Mouse (Mus musculus): Measurements from ENCODE around the gene Car10. TPM values are rescaled to one million over a fixed set of nuclear protein-coding genes. Genes with fewer than 3 reads are reported as not detected.
"Not testable (repeated sequence)": the region's sequence is repeated elsewhere in the genome, so short reads cannot be mapped to it uniquely, and the experiment has no call there.

Car10 gene
- polyA plus RNA-seq, 1 experiment from 2014 or later, result 60.5 TPM

DNA sequence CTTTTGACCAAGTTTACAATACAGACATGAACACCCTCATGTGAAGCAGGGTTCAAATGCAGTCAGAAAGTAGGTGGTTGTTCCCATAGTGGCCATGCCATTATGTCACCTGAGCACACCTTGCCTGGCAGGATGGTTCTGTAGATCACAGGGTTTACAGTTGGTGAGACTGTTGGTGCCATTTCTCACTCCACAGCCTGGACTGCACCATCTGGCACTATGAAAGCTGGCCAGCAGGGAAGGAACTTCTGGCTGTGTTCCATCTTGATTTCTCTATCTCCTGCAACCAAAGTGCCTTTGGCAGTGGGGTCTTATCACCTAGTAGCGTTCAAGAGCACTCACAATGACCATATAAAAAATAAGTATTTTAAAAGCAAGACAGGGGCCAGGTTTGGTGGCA lies 303.3 kb downstream of the Car10 start:
- not testable (repeated sequence) for H3K9me3 ChIP-seq (ENCODE audit: control insufficient read depth, low read length); H3K27ac ChIP-seq (ENCODE audit: low read depth, low read length); H3K4me1 ChIP-seq (ENCODE audit: control insufficient read depth, insufficient read depth, low read depth, low read length); H3K4me2 ChIP-seq (ENCODE audit: low read length); H3K4me3 ChIP-seq (ENCODE audit: low read length); H3K9ac ChIP-seq (ENCODE audit: low read depth, low read length); H3K27me3 ChIP-seq (replicated peaks; ENCODE audit: control insufficient read depth, insufficient read depth, low read length); ATAC-seq; H3K36me3 ChIP-seq (ENCODE audit: control insufficient read depth, insufficient read depth, low read length)
- WGBS, result 67% methylated on average over 1 of the region's 1 CpGs

DNA sequence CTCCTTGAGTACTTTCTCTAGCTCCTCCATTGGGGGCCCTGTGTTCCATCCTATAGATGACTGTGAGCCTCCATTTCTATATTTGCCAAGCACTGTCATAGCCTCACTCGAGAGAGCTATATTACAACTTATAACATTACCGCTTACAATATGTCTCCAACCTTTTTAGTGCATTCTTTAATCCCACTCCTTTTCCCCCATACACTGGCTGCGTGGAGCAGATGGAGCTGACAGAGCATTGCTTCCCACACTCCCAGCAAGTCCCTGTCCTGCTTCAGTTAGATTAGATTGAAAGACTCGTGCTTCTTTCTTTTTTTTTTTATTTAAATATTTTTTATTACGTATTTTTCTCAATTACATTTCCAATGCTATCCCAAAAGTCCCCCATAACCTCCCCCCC lies 310.2 kb downstream of the Car10 start:
- Histone ChIP-seq H3K27me3 (replicated peaks; ENCODE audit: control insufficient read depth, insufficient read depth, low read length) (no peaks in the 10 kb centered on the region), H3K4me1 (ENCODE audit: control insufficient read depth, insufficient read depth, low read depth, low read length) (no peaks in the 10 kb centered on the region), H3K36me3 (ENCODE audit: control insufficient read depth, insufficient read depth, low read length) (no peaks in the 10 kb centered on the region), H3K4me3 (ENCODE audit: low read length) (no peak overlapping the region), H3K27ac (ENCODE audit: low read depth, low read length) (no peak overlapping the region), H3K4me2 (ENCODE audit: low read length) (no peak overlapping the region), H3K9me3 (ENCODE audit: control insufficient read depth, low read length) (no peaks in the 10 kb centered on the region), H3K9ac (ENCODE audit: low read depth, low read length) (no peak overlapping the region)
- ATAC-seq, result no peak
- WGBS, result 88% methylated on average over 5 of the region's 5 CpGs

DNA sequence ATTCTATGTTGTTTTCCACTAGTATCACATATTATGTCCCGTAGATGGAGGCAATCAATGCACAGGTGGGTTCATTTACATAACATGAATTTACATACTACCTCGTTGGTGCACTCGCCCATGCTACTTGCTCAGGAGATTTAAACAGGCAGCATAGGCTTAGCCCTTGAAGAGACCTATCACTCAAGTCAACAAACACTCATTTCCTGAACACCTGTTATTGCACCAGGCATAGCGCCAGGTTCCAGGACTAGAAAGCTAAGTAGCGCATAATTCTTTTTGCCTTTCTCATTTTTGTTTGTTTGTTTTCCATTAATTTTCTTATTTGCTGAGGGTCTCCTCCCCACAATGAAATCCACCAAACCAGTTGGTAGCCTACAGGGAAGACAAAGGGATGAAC lies 333.7 kb downstream of the Car10 start:
- no peak overlapping the region for H3K9ac ChIP-seq (ENCODE audit: low read depth, low read length)
- WGBS, result 83% methylated on average over 5 of the region's 5 CpGs
- H3K27ac ChIP-seq (ENCODE audit: low read depth, low read length), result no peak overlapping the region
- H3K4me3 ChIP-seq (ENCODE audit: low read length), result no peak overlapping the region
- no peaks in the 10 kb centered on the region for H3K27me3 ChIP-seq (replicated peaks; ENCODE audit: control insufficient read depth, insufficient read depth, low read length)
- no peak overlapping the region for H3K4me2 ChIP-seq (ENCODE audit: low read length)
- ATAC-seq, result no peak
- H3K9me3 ChIP-seq (ENCODE audit: control insufficient read depth, low read length), result no peaks in the 10 kb centered on the region
- no peaks in the 10 kb centered on the region for H3K4me1 ChIP-seq (ENCODE audit: control insufficient read depth, insufficient read depth, low read depth, low read length)
- no peaks in the 10 kb centered on the region for H3K36me3 ChIP-seq (ENCODE audit: control insufficient read depth, insufficient read depth, low read length)

DNA sequence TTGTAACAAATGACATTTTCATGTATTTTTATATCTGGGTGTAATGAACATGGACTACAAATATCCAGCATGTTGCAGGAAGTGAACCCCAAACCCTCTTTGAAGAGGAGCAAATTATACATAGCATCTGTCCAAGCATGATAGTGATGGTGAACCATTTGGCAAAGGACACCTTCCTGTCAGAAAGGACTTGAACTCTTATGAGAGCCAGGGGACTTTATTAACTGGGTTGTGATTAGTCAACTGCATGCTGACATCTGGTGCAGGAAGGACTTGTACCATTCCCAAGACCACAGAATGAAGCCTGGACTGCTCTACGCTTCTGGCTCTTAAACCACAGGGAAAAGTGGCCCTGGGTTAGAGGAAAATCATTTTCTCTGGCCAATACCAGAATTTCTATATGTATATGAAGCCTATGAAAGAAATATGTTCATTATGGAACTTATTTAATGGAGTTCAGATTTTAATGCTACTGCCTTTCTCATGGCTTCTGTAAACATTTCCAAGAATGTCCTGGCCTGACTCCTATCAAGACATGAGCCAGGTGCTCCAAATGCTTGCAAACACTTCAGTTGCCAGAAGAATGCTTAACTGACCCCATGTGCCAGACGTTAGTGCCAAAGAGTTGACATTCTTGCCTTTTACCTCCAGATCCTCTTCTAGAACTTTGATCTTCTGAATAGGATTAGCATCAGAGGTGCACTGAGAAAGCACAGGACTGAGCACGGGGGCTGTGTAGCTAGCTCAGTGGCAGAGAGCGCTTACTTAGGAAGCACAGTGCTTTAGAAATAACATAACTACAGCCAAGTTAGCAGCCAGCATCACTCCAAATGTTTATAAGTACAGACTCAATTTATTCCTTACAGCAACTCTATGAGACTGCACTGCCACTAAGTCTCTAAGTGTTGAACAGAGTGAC lies 337.4 kb downstream of the Car10 start:
- no peak overlapping the region for H3K4me3 ChIP-seq (ENCODE audit: low read length)
- WGBS, result 69% methylated on average over 4 of the region's 4 CpGs
- H3K36me3 ChIP-seq (ENCODE audit: control insufficient read depth, insufficient read depth, low read length), result no peaks in the 10 kb centered on the region
- H3K27ac ChIP-seq (ENCODE audit: low read depth, low read length), result no peak overlapping the region
- no peaks in the 10 kb centered on the region for H3K27me3 ChIP-seq (replicated peaks; ENCODE audit: control insufficient read depth, insufficient read depth, low read length)
- no peak for ATAC-seq
- H3K4me1 ChIP-seq (ENCODE audit: control insufficient read depth, insufficient read depth, low read depth, low read length), result no peaks in the 10 kb centered on the region
- no peak overlapping the region for H3K9ac ChIP-seq (ENCODE audit: low read depth, low read length)
- H3K4me2 ChIP-seq (ENCODE audit: low read length), result no peak overlapping the region
- H3K9me3 ChIP-seq (ENCODE audit: control insufficient read depth, low read length), result no peaks in the 10 kb centered on the region

DNA sequence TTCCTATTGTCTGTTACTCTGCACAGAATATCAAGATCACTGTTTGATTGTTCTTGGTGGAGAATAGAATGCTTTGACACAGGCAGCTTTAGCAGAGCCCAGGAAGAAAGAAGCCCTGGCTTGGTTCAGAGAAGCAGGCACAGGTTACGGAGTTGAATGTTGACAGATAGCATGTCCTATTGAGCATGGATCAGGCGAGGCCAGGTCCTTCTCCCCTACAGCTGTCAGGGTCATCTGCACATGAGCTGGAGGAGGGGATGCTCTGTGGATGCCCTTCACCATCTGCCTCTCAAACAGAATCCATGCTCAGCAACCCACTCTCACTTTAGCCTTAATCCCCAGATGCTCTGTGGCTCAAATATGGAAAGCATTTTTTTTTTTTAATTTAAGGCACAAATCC lies 339.1 kb downstream of the Car10 start:
- Histone ChIP-seq H3K9me3 (ENCODE audit: control insufficient read depth, low read length) (no peaks in the 10 kb centered on the region), H3K9ac (ENCODE audit: low read depth, low read length) (no peak overlapping the region), H3K4me3 (ENCODE audit: low read length) (no peak overlapping the region), H3K36me3 (ENCODE audit: control insufficient read depth, insufficient read depth, low read length) (no peaks in the 10 kb centered on the region), H3K4me1 (ENCODE audit: control insufficient read depth, insufficient read depth, low read depth, low read length) (no peaks in the 10 kb centered on the region), H3K27me3 (replicated peaks; ENCODE audit: control insufficient read depth, insufficient read depth, low read length) (no peaks in the 10 kb centered on the region), H3K4me2 (ENCODE audit: low read length) (no peak overlapping the region), H3K27ac (ENCODE audit: low read depth, low read length) (no peak overlapping the region)
- WGBS, result 46% methylated on average over 2 of the region's 2 CpGs
- no peak for ATAC-seq

DNA sequence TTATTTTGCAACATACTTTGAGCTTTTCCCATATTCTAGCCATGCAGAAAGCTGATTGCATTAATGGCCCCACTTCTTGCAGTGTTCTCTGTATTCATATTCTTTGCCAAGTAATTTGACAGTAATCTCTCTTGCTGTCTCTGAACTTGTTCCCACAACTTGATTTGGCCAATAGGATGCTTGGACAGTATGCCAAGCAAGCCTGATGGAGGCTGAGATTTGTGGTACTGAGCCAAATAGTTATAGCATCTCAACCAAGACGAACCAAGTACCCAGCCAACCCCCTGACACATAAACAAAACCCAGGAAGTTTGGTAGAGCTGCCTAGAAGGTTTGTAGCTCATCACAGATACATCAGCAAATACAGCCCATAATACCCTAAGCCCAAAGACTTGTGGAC lies 342.6 kb downstream of the Car10 start:
- WGBS, result 74% methylated on average over 1 of the region's 1 CpGs
- Histone ChIP-seq H3K27me3 (replicated peaks; ENCODE audit: control insufficient read depth, insufficient read depth, low read length) (no peaks in the 10 kb centered on the region), H3K9ac (ENCODE audit: low read depth, low read length) (no peak overlapping the region), H3K36me3 (ENCODE audit: control insufficient read depth, insufficient read depth, low read length) (no peaks in the 10 kb centered on the region), H3K4me3 (ENCODE audit: low read length) (no peak overlapping the region), H3K9me3 (ENCODE audit: control insufficient read depth, low read length) (no peaks in the 10 kb centered on the region), H3K4me1 (ENCODE audit: control insufficient read depth, insufficient read depth, low read depth, low read length) (no peaks in the 10 kb centered on the region), H3K4me2 (ENCODE audit: low read length) (no peak overlapping the region), H3K27ac (ENCODE audit: low read depth, low read length) (no peak overlapping the region)
- no peak for ATAC-seq

DNA sequence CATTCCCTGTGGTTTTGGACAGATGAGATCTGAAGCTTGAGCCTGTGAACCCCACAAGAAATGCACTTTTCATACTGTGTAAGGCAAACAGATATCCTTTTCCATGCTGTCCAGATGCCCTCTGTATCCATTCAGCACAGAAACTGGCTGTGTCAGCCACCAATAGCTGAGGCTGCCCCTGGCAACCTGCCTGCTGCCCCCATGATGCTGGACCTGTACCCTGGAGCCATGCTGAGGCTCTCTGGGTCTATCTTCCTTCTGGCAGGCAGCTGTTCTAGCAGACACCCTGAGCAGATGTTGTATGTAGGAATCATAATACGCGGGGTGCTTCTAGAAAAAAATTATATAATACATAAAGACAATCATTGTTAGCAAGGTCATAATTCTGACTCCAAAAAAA lies 345.9 kb downstream of the Car10 start:
- H3K27me3 ChIP-seq (replicated peaks; ENCODE audit: control insufficient read depth, insufficient read depth, low read length), result no peaks in the 10 kb centered on the region
- H3K27ac ChIP-seq (ENCODE audit: low read depth, low read length), result no peak overlapping the region
- no peak overlapping the region for H3K4me2 ChIP-seq (ENCODE audit: low read length)
- H3K4me1 ChIP-seq (ENCODE audit: control insufficient read depth, insufficient read depth, low read depth, low read length), result no peaks in the 10 kb centered on the region
- no peak overlapping the region for H3K9ac ChIP-seq (ENCODE audit: low read depth, low read length)
- WGBS, result 75% methylated on average over 2 of the region's 2 CpGs
- H3K9me3 ChIP-seq (ENCODE audit: control insufficient read depth, low read length), result no peaks in the 10 kb centered on the region
- H3K4me3 ChIP-seq (ENCODE audit: low read length), result no peak overlapping the region
- no peaks in the 10 kb centered on the region for H3K36me3 ChIP-seq (ENCODE audit: control insufficient read depth, insufficient read depth, low read length)
- peak; percentile 48; the same call in 1 of the 2 replicates for ATAC-seq

DNA sequence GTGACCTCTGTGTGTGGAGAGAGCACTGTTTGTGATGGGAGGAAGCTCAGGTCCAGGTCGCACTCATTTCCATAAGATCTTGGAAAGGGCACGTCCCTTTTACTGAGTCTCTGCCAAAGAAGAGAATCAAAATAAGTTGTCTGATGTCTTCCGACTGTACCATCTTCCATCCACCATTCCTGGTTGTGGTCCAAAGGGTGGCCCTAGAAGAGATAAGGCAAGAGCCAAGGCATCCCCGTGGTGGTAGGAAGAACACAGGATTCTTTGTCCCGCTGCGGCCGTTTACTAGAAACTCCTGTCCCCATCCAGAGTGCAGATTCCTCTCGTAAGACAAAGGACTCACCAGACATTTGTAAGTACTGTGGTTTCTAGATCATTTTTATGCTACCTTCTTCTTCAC lies 346.9 kb downstream of the Car10 start:
- Histone ChIP-seq H3K4me2 (ENCODE audit: low read length) (no peak overlapping the region), H3K36me3 (ENCODE audit: control insufficient read depth, insufficient read depth, low read length) (no peaks in the 10 kb centered on the region), H3K9me3 (ENCODE audit: control insufficient read depth, low read length) (no peaks in the 10 kb centered on the region), H3K27ac (ENCODE audit: low read depth, low read length) (no peak overlapping the region), H3K4me1 (ENCODE audit: control insufficient read depth, insufficient read depth, low read depth, low read length) (no peaks in the 10 kb centered on the region), H3K4me3 (ENCODE audit: low read length) (no peak overlapping the region), H3K27me3 (replicated peaks; ENCODE audit: control insufficient read depth, insufficient read depth, low read length) (no peaks in the 10 kb centered on the region), H3K9ac (ENCODE audit: low read depth, low read length) (no peak overlapping the region)
- WGBS, result 76% methylated on average over 8 of the region's 8 CpGs
- no peak for ATAC-seq

DNA sequence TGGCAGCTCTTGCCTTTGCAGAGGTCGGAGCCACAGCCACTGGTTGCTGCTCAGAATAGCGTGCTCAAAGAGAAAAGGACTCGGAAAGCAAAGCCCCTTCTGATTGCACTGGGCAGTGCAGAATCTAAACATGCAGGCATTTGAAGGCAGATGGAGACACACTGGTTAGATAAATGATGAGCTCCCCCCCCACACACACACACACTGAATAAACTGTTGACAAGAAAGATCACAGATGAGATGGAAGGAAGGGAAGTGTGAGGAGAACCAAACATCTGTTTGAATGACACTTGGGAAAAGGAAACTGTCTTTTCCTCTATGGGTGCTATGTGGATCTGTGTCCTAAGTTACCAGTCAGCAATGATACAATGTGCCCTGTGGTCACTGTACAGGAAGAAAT lies 349.7 kb downstream of the Car10 start:
- no peak overlapping the region for H3K4me3 ChIP-seq (ENCODE audit: low read length)
- H3K27me3 ChIP-seq (replicated peaks; ENCODE audit: control insufficient read depth, insufficient read depth, low read length), result no peaks in the 10 kb centered on the region
- no peaks in the 10 kb centered on the region for H3K4me1 ChIP-seq (ENCODE audit: control insufficient read depth, insufficient read depth, low read depth, low read length)
- no peak for ATAC-seq
- no peak overlapping the region for H3K4me2 ChIP-seq (ENCODE audit: low read length)
- no peaks in the 10 kb centered on the region for H3K36me3 ChIP-seq (ENCODE audit: control insufficient read depth, insufficient read depth, low read length)
- no peak overlapping the region for H3K27ac ChIP-seq (ENCODE audit: low read depth, low read length)
- no peaks in the 10 kb centered on the region for H3K9me3 ChIP-seq (ENCODE audit: control insufficient read depth, low read length)
- H3K9ac ChIP-seq (ENCODE audit: low read depth, low read length), result no peak overlapping the region
- WGBS, result 53% methylated on average over 3 of the region's 3 CpGs

All from hindbrain, embryonic 16.5 days (tissue).